Mouse (Mus musculus): Measurements from ENCODE around the gene Vtn.

GRCm38 (mm10) chr11:78475289-78475688, 23.6 kb upstream of the Vtn start:
- TF ChIP-seq CTCF (IDR thresholded peaks at IDR 0.05) (no peak), EP300 (IDR thresholded peaks at IDR 0.05) (no peak)
